Mouse (Mus musculus) thymus, adult 2 months (tissue): ENCODE measurements at regions not wholly inside any gene's neighbourhood (a gene's known extent, or its start where the extent isn't known, plus 50 kb on each side); places are given as distances from the start of the nearest gene placed in this dataset.

ENCODE experiments used
- DNase-seq: peaks from one replicate; pipeline ENCODE4 v3.0.0; 2021
- H3K27ac ChIP-seq: fragments of 200-500 bp; 2 replicates; pipeline ENCODE4 v1.5.1; 2012; ENCODE audit warnings: low read length, control low read depth; ENCODE audit not compliant: control insufficient read depth, insufficient read depth
- H3K27me3 ChIP-seq: fragments of 200-500 bp; 2 replicates; pipeline ENCODE4 v1.6.1; 2012; ENCODE audit warnings: mild to moderate bottlenecking, low read length, moderate library complexity, mixed read lengths; ENCODE audit not compliant: control insufficient read depth, insufficient read depth
- H3K36me3 ChIP-seq: fragments of 200-500 bp; 2 replicates; pipeline ENCODE4 v1.6.1; 2012; ENCODE audit warnings: mild to moderate bottlenecking, low read length, moderate library complexity; ENCODE audit not compliant: control insufficient read depth, insufficient read depth
- H3K4me1 ChIP-seq: fragments of 200-500 bp; replicated peaks from 2 replicates; pipeline ENCODE4 v1.6.1; 2012; ENCODE audit warnings: low read length; ENCODE audit not compliant: control insufficient read depth, insufficient read depth
- H3K4me3 ChIP-seq: fragments of 200-500 bp; 2 replicates; pipeline ENCODE4 v1.5.1; 2012; ENCODE audit warnings: mild to moderate bottlenecking, low read length, control low read depth, moderate library complexity; ENCODE audit not compliant: control insufficient read depth, insufficient read depth
- CTCF ChIP-seq: fragments of 200-500 bp; IDR thresholded peaks from 2 replicates; pipeline ENCODE4 v1.5.1; 2012; ENCODE audit warnings: mild to moderate bottlenecking, control low read depth, low read length, moderate library complexity, borderline replicate concordance; ENCODE audit not compliant: control insufficient read depth, poor library complexity, insufficient read depth; ENCODE audit errors: extremely low read depth
- POLR2A ChIP-seq: fragments of 200-500 bp; IDR thresholded peaks from 2 replicates; pipeline ENCODE4 v1.6.1; 2012; ENCODE audit warnings: mild to moderate bottlenecking, low read length, control low read depth, moderate library complexity; ENCODE audit not compliant: control insufficient read depth, poor library complexity, insufficient read depth; ENCODE audit errors: extremely low read depth
- WGBS: fragments of 180-500 bp; shearing (Covaris S2); methylation state at CpG from one replicate; pipeline ENCODE4 v1.1.7; 2018; 5-methylcytosine and 5-hydroxymethylcytosine counted together

- TF ChIP-seq POLR2A (no peak), CTCF (no peak)
- Histone ChIP-seq H3K36me3 (no peaks in the 10 kb centered on the region), H3K27ac (no peak overlapping the region), H3K27me3 (no peaks in the 10 kb centered on the region), H3K4me3 (no peak overlapping the region), H3K4me1 (no peaks in the 10 kb centered on the region)
- no peak for DNase-seq
- 83% methylated on average over 1 of the region's 1 CpGs for WGBS
Measured at GRCm38 (mm10) chr19:14035371-14035770, 122.0 kb downstream of the Olfr1505 start.

- H3K27ac ChIP-seq: no peak overlapping the region
- DNase-seq: no peak
- 82% methylated on average over 1 of the region's 1 CpGs for WGBS
- H3K4me3 ChIP-seq: no peak overlapping the region
- no peaks in the 10 kb centered on the region for H3K4me1 ChIP-seq
- H3K36me3 ChIP-seq: no peaks in the 10 kb centered on the region
- no peak for TF ChIP-seq CTCF
- no peak for TF ChIP-seq POLR2A
- no peaks in the 10 kb centered on the region for H3K27me3 ChIP-seq
Measured at GRCm38 (mm10) chr19:14035785-14036184, 122.5 kb downstream of the Olfr1505 start.

GRCm38 (mm10) chr19:14036750-14037149, 123.4 kb downstream of the Olfr1505 start:
- Histone ChIP-seq H3K4me1 (no peaks in the 10 kb centered on the region), H3K4me3 (no peak overlapping the region), H3K36me3 (no peaks in the 10 kb centered on the region), H3K27ac (no peak overlapping the region), H3K27me3 (no peaks in the 10 kb centered on the region)
- no peak for DNase-seq
- 78% methylated on average over 1 of the region's 1 CpGs for WGBS
- no peak for TF ChIP-seq POLR2A

- H3K27ac ChIP-seq: no peak overlapping the region
Measured at GRCm38 (mm10) chr19:14042753-14043152, 129.4 kb downstream of the Olfr1505 start.

GRCm38 (mm10) chr19:14045456-14045855, 132.1 kb downstream of the Olfr1505 start:
- H3K36me3 ChIP-seq: no peaks in the 10 kb centered on the region
- TF ChIP-seq CTCF (no peak), POLR2A (no peak)
- DNase-seq: no peak
- H3K27me3 ChIP-seq: no peaks in the 10 kb centered on the region
- WGBS: 57% methylated on average over 2 of the region's 2 CpGs
- no peak overlapping the region for H3K27ac ChIP-seq
- no peak overlapping the region for H3K4me3 ChIP-seq
- no peaks in the 10 kb centered on the region for H3K4me1 ChIP-seq

More at GRCm38 (mm10) chr19:14042753-14043152, 129.4 kb downstream of the Olfr1505 start:
- TF ChIP-seq POLR2A (no peak), CTCF (no peak)
- no peaks in the 10 kb centered on the region for H3K4me1 ChIP-seq
- DNase-seq: no peak
- H3K27me3 ChIP-seq: no peaks in the 10 kb centered on the region
- 76% methylated on average over 5 of the region's 5 CpGs for whole genome bisulfite sequencing
- H3K36me3 ChIP-seq: no peaks in the 10 kb centered on the region
- no peak overlapping the region for H3K4me3 ChIP-seq

- whole genome bisulfite sequencing: 88% methylated on average over 4 of the region's 4 CpGs
- DNase-seq: no peak
Measured at GRCm38 (mm10) chr19:14052052-14052451, 138.7 kb downstream of the Olfr1505 start.

GRCm38 (mm10) chr19:14080538-14080937, 167.2 kb downstream of the Olfr1505 start:
- 7% methylated on average over 2 of the region's 2 CpGs for WGBS
- Histone ChIP-seq H3K4me1 (no peaks in the 10 kb centered on the region), H3K36me3 (no peaks in the 10 kb centered on the region), H3K4me3 (no peak overlapping the region), H3K27me3 (no peaks in the 10 kb centered on the region), H3K27ac (no peak overlapping the region)
- TF ChIP-seq POLR2A: no peak
- no peak for TF ChIP-seq CTCF
- DNase-seq: peak; percentile 20

More at GRCm38 (mm10) chr19:14052052-14052451, 138.7 kb downstream of the Olfr1505 start:
- no peak for TF ChIP-seq POLR2A
- no peak for TF ChIP-seq CTCF
- H3K4me3 ChIP-seq: no peak overlapping the region
- H3K36me3 ChIP-seq: no peaks in the 10 kb centered on the region
- no peaks in the 10 kb centered on the region for H3K27me3 ChIP-seq
- H3K4me1 ChIP-seq: no peaks in the 10 kb centered on the region
- H3K27ac ChIP-seq: no peak overlapping the region
